Mouse (Mus musculus) stomach, embryonic 16.5 days (tissue): ENCODE data around the gene 4833427G06Rik. TPM values are rescaled to one million over a fixed set of nuclear protein-coding genes. Genes with fewer than 3 reads are reported as not detected.

Experiments used
- ATAC-seq: fragments of 200-750 bp; cut with Nextera tagmentation; 2 replicates; pipeline ENCODE4 v1.8.0; 2017; ENCODE audit warnings: moderate number of reproducible peaks, moderate TSS enrichment; ENCODE audit not compliant: insufficient read depth, low FRiP score
- H3K27ac ChIP-seq: fragments of 300-500 bp; sonication (generic); 2 replicates; pipeline ENCODE4 v1.5.1; 2014; ENCODE audit warnings: low read length
- H3K27me3 ChIP-seq: fragments of 300-500 bp; sonication (generic); 2 replicates; pipeline ENCODE4 v1.6.1; 2014; ENCODE audit warnings: low read length, control low read depth, mixed read lengths; ENCODE audit not compliant: control insufficient read depth, insufficient read depth
- H3K36me3 ChIP-seq: fragments of 300-500 bp; sonication (generic); 2 replicates; pipeline ENCODE4 v1.6.1; 2014; ENCODE audit warnings: low read length; ENCODE audit not compliant: control insufficient read depth, insufficient read depth
- H3K4me1 ChIP-seq: fragments of 300-500 bp; sonication (generic); 2 replicates; pipeline ENCODE4 v1.6.1; 2014; ENCODE audit warnings: low read length, control low read depth, mixed read lengths; ENCODE audit not compliant: control insufficient read depth, insufficient read depth
- H3K4me2 ChIP-seq: fragments of 300-500 bp; sonication (generic); 2 replicates; pipeline ENCODE4 v1.6.1; 2014; ENCODE audit warnings: low read depth, low read length, mixed read lengths
- H3K4me3 ChIP-seq: fragments of 300-500 bp; sonication (generic); replicated peaks from 2 replicates; pipeline ENCODE4 v1.5.1; 2014; ENCODE audit warnings: mild to moderate bottlenecking, low read length
- H3K9ac ChIP-seq: fragments of 300-500 bp; sonication (generic); 2 replicates; pipeline ENCODE4 v1.6.1; 2014; ENCODE audit warnings: low read length
- H3K9me3 ChIP-seq: fragments of 300-500 bp; sonication (generic); replicated peaks from 2 replicates; pipeline ENCODE4 v1.6.1; 2016; ENCODE audit warnings: low read length, control low read depth; ENCODE audit not compliant: control insufficient read depth
- WGBS: fragments of 180-500 bp; shearing (Covaris S2); extraction: QIAGEN DNeasy Blood & Tissue Kit; methylation state at CpG from one replicate; pipeline ENCODE4 v1.1.7; 2014; 5-methylcytosine and 5-hydroxymethylcytosine counted together
- microRNA counts: library from miRNA; unstranded; fragments of <30 nt; microRNA quantifications from one replicate; lab custom pipeline; 2016
- microRNA-seq: library from miRNA; unstranded; fragments of <30 nt; microRNA quantifications from one replicate; pipeline ENCODE4, GENCODE M21; 2016
- polyA plus RNA-seq: library from polyadenylated mRNA; unstranded; fragments of >200 nt; fragmentation: Nextera tagmentation; extraction: Ambion mirVana; gene quantifications from 2 replicates; pipeline ENCODE4 v1.2.1, GENCODE M21; 2015

4833427G06Rik gene
- polyA plus RNA-seq, 1 experiment from 2014 or later: not detected

DNA sequence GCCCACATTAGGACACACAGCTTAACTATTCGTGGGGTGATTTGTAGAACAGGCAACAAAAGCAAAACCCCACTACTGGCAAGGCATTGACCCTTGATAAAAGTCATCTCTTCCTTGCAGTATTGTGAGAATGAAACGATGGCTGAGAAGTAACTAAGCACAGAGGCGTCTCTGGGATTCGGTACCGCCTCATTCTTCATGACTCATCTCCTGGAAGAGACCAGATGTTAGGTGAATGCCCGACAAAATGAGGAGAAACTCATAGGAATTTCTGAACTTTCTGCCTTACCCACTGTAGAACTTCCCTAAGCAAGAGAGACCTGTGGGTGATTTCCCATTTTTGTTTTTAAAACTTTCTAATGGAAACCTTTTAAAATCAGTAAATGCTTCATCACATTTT, 59.7 kb downstream of the 4833427G06Rik start:
- no peaks in the 10 kb centered on the region for H3K9me3 ChIP-seq
- H3K27ac ChIP-seq: no peak overlapping the region
- WGBS: 75% methylated on average over 6 of the region's 6 CpGs
- H3K4me2 ChIP-seq: no peak overlapping the region
- H3K27me3 ChIP-seq: no peaks in the 10 kb centered on the region
- no peak overlapping the region for H3K4me3 ChIP-seq
- ATAC-seq: no peak
- H3K36me3 ChIP-seq: no peaks in the 10 kb centered on the region
- no peak overlapping the region for H3K9ac ChIP-seq
- no peaks in the 10 kb centered on the region for H3K4me1 ChIP-seq

DNA sequence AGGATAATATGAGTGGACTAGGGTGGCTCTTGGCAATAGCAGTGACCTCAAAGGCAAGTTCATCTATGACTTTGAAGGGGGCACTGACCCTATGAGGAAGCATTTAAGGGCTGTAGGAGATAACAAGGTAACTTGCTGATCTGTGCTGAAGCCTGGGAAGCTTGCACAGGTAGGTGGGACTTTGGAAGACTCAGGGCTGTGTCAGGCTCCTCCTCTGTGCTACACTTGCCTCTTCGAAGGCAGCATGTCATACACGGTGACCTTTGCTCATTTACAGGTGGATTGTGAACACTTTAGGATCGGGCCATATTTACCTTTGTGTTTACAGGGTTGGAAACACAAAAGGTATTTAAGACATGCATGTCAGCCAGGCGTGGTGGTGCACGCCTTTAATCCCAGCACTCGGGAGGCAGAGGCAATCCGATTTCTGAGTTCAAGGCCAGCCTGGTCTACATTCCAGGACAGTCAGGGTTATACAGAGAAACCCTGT, 60.3 kb downstream of the 4833427G06Rik start:
- no peak overlapping the region for H3K4me3 ChIP-seq
- no peak for ATAC-seq
- 80% methylated on average over 7 of the region's 7 CpGs for WGBS

DNA sequence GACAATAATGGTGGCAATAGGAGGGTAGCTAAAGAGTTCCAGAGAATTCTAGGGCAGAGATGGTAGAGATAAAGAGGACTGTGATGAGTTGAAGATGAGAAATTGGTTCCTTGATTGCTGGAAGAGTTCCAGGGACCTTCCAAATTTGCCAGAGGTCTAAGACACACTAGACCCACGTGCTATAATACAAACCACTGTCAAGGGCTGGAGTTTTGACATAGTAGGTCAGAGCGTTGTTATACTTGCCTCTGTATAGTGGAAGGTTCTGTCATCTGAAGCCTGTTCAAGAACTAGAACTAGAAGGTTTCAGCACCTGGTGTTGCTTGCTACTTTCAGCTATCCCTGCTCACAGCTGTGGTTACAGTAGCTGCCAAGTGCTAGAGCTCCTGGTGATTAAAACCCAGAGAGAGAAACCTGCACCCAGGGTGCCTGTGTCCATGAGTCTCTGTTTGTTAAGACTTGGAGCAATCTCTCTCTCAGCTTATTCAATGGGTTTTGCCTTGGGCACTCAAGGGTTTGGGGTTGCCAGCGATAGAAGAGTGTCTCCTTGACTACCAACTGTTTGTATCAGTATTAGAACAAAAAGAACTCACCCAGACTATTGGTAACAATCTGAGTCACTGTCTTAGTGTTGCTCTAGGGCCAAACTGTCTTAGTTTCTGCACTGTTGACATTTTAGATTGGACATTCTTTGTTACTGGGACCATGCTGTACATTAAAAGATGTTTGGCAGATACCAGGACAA, 68.9 kb downstream of the 4833427G06Rik start:
- Histone ChIP-seq H3K36me3 (no peaks in the 10 kb centered on the region), H3K27me3 (no peaks in the 10 kb centered on the region), H3K4me1 (0 out of 2 replicates have a peak, but pooled peaks cover 4% of the 10 kb centered on the region), H3K9me3 (no peaks in the 10 kb centered on the region), H3K27ac (no peak overlapping the region), H3K4me3 (no peak overlapping the region), H3K9ac (no peak overlapping the region), H3K4me2 (no peak overlapping the region)
- 64% methylated on average over 3 of the region's 3 CpGs for WGBS
- no peak for ATAC-seq

More for the DNA sequence above, 60.3 kb downstream of the 4833427G06Rik start:
- Histone ChIP-seq H3K4me1 (no peaks in the 10 kb centered on the region), H3K4me2 (no peak overlapping the region), H3K36me3 (no peaks in the 10 kb centered on the region), H3K9ac (no peak overlapping the region), H3K27ac (no peak overlapping the region), H3K9me3 (no peaks in the 10 kb centered on the region), H3K27me3 (no peaks in the 10 kb centered on the region)

DNA sequence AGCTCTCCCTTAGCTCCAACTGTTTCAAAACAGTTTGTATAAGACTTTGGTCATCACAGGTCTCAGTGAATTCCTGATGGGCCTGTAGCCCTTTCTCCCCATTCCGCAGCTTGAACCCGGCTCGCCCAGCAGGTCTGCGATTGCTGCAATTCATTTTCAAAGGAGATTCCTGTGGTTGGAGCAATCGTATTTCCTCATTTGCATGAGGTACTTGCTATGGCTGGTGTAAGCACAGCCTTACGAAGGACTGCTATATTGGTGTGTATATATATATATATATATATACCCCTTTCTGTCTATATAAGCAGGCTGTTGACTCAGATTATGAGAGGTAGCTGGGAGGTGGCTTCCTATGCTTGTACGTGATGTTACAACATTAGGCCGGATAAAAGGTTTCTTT, 69.6 kb downstream of the 4833427G06Rik start:
- Histone ChIP-seq H3K27me3 (no peaks in the 10 kb centered on the region), H3K4me3 (no peak overlapping the region), H3K4me2 (no peak overlapping the region), H3K36me3 (no peaks in the 10 kb centered on the region), H3K27ac (no peak overlapping the region), H3K4me1 (0 out of 2 replicates have a peak, but pooled peaks cover 4% of the 10 kb centered on the region), H3K9me3 (no peaks in the 10 kb centered on the region), H3K9ac (no peak overlapping the region)
- 72% methylated on average over 8 of the region's 8 CpGs for WGBS
- ATAC-seq: no peak

DNA sequence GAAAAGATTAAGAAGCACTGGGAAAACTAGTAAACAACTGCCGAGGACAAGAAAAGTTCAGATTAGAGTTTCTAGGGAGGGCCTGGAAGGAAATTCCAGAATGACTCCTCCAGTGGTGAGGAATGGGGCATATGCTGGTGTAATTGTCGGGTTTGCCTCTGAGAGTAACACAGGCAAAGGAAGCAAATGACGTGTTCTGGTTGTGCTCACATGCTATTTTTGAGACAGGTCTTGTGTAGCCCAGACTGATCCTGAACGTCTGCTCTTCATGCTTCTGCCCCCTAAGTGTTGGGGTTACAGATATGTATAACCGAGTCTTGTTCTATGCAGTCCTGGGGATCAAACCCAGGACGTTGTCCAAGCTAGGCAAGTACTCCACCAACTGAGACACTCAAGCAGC, 70.3 kb downstream of the 4833427G06Rik start:
- H3K36me3 ChIP-seq: no peaks in the 10 kb centered on the region
- H3K4me1 ChIP-seq: 0 out of 2 replicates have a peak, but pooled peaks cover 4% of the 10 kb centered on the region
- no peak overlapping the region for H3K27ac ChIP-seq
- no peaks in the 10 kb centered on the region for H3K27me3 ChIP-seq
- no peak overlapping the region for H3K4me2 ChIP-seq
- WGBS: 41% methylated on average over 6 of the region's 6 CpGs
- H3K9ac ChIP-seq: no peak overlapping the region
- no peak for ATAC-seq
- no peak overlapping the region for H3K4me3 ChIP-seq
- no peaks in the 10 kb centered on the region for H3K9me3 ChIP-seq

MicroRNAs within 50 kb of the gene (microRNA counts, 519-probe panel; counts per million panel counts)
- microRNA mmu-miR-34b-3p (lab: Ali Mortazavi, UCI) (1,655 counts per million, percentile 25 among the panel's probes with 10 or more counts), microRNA mmu-miR-34b-5p (lab: Ali Mortazavi, UCI) (1,539 counts per million, percentile 19 among the panel's probes with 10 or more counts), microRNA mmu-miR-34c (lab: Ali Mortazavi, UCI) (3,675 counts per million, percentile 85 among the panel's probes with 10 or more counts)

Small RNAs within 50 kb of the gene (microRNA-seq; reads per million reads assigned to microRNA genes)
- gene Mir34b (13.6 reads per million, percentile 35 among the genes with 10 or more reads in this experiment), gene Mir34c (317 reads per million, percentile 67 among the genes with 10 or more reads in this experiment)

Other genes with a start within 250 kb of the 4833427G06Rik start
- 20.5 and 20.7 TPM in 2 replicates for gene Sik2, start 93.0 kb downstream of the 4833427G06Rik start, polyA plus RNA-seq
- gene Btg4, start 41.2 kb downstream of the 4833427G06Rik start, polyA plus RNA-seq: not detected in 2 replicates
- gene Layn, start 25.0 kb downstream of the 4833427G06Rik start, polyA plus RNA-seq: 4.3 and 4.7 TPM in 2 replicates
- gene Gm32742, start 63.4 kb upstream of the 4833427G06Rik start, polyA plus RNA-seq: 0.06 and 0.10 TPM in 2 replicates
- gene Pou2af1, start 111.6 kb upstream of the 4833427G06Rik start, polyA plus RNA-seq: 0.60 and 0.66 TPM in 2 replicates
- gene Colca2, start 176.5 kb upstream of the 4833427G06Rik start, polyA plus RNA-seq: 8.7 and 9.3 TPM in 2 replicates
- gene 1810046K07Rik, start 226.8 kb upstream of the 4833427G06Rik start, polyA plus RNA-seq: 0.87 and 0.94 TPM in 2 replicates